Mouse (Mus musculus) adrenal gland, postnatal 4 days (tissue): ENCODE results near the gene Mtx1. TPM values are rescaled to one million over a fixed set of nuclear protein-coding genes. Genes with fewer than 3 reads are reported as not detected.
A peak's percentile ranks its signal among the peaks of the same experiment; 100 is the strongest.
"Not testable (repeated sequence)": the region's sequence is repeated elsewhere in the genome, so short reads cannot be mapped to it uniquely, and the experiment has no call there.

ENCODE experiments used
- DNase-seq, 2 experiments: peaks; one replicate each; pipeline ENCODE4 v3.0.0; 2021 to 2022; ENCODE audit warnings: low spot score in 2 of 2, mixed read lengths in 2 of 2
- total RNA-seq, 2 experiments: library from RNA; stranded (reverse); gene quantifications; 2 replicates each; pipeline ENCODE4 v1.2.3; 2021

The Mtx1 gene
- total RNA-seq, 2 experiments from 2014 or later, result 179 to 182 TPM

DNA sequence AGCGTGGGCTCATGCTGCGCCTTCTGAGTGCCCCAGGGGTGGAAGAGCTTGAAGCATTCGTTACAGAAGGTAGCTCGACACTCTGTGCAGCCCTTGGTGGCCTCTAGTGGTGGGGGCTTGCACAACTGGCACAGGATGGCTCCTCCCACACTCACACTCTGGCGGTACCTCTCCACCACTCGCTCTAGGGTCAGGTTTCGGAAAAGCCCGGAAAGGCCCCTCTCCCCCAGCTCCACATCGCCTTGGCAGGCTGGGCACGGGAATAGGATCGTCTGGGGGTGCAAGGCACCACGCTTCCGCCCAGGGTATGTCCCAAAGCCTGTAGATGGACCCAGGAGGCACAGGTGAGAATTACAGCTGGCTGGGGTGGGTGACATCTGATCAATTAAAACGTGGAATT lies 16.7 kb upstream of the Mtx1 start:
- DNase-seq, result no peak

DNA sequence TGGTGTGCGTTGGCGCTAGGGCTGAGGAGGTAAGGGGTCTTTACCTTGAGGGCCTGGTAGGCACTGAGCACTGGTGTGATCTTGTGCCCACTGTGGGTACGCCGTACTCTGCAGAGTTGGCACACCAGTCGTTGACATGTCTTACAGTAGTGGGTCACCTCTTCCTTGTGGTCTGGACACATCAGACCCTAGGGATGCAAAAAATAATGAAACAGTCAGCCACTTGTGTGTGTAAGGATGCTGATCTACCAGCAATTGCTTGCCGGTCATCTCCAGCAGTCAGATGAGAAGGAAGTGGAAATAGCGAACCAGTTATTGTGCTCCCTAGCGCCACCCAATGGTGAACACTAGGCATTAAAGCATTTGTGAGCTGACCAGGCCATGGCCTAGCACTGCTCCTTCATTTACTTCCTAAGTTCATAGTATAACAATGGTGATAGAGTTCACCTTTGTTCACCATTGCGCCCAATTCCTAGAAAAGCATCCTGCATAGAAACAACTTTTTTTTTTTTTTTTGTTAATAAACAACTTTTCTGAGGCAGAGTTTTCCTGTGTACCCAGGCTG lies 15.5 kb upstream of the Mtx1 start:
- DNase-seq, result peak in 1 of 2 experiments; percentile 37

DNA sequence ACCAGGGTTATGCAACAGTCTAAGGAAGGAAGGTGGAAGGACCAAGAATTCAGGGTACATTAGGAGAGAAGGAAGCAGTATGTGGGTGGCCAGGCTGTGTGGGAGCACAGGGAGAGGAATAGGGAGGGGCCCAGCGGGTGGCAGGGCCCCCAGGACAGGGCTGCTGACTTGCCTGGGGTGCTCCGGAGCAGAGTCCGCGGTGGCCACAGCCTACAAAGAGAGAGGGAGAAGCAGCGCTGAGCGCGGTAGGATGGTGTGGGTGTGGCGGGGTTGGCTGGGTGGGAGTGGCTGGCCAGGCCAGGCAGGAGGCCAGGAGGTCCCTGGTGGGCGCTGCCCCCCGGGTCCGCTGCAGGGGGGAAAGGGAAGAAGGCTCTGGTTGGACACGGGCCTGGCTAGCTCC lies 11.6 kb upstream of the Mtx1 start:
- DNase-seq, result no peak

DNA sequence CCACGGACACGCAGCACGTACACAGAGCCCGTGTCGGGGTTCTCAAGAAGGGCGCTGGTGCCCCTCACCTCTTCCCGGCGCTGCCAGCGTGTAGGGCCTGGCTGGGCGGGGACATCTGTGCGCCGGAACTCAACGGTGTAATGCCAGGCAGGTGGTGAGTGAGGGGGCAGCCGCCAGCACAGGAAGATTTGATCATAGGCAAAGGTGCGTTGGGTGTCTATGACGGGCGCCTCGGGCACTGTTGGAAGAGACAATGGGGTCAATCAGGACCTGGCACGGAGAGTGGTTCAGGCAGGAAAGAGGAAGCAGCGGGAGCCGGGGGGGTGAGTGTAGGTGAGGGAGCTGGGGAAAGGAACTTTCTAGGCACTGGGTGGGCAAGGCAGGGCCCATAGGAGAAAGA lies 10.8 kb upstream of the Mtx1 start:
- no peak for DNase-seq

DNA sequence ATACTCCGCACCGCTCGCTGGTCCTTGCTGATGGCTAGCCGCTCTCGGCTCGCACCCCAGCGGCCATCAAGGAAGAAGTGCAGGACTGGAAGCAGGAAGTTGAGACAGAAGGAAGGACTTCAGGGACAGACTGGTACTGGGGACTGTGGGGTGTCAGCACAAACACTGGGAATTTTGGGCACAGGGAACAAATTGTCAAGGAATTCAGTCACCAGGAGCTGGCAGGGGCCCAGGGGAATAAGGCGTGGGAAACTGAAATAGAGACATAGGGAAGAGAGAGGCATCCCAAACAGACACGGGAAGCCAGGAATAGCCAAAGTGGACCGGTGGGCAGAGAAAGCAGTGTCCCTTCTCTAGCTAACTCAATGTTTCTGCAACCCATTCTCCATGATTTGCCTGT lies 9.6 kb upstream of the Mtx1 start:
- DNase-seq, result no peak

DNA sequence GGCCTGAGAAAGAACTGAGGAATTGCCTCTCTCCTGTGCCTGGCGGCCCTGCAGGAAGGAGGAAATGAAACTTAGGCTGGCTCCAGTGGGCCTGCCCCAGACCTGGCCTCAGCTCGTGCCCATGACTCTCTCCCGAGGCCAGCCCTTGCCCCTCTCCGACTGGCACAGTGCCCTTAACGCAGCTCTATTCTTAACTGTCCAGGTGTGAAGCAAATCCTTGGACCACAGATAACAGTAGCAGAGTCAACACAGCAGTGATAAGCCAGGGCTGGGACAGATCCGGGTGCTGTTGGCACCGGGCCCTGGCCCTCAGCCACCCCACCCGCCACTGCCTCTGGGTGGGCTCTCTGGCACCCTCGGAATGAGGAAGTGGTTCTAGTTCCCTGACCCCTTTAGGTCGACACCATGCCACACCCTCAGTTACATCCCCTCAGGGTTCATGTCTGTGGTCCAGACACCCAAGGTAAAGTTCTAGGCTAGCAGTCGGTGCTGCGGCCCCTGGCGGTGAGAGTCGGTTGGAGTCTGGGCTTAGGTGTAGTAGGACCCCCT lies 6.7 kb upstream of the Mtx1 start:
- DNase-seq, result no peak

DNA sequence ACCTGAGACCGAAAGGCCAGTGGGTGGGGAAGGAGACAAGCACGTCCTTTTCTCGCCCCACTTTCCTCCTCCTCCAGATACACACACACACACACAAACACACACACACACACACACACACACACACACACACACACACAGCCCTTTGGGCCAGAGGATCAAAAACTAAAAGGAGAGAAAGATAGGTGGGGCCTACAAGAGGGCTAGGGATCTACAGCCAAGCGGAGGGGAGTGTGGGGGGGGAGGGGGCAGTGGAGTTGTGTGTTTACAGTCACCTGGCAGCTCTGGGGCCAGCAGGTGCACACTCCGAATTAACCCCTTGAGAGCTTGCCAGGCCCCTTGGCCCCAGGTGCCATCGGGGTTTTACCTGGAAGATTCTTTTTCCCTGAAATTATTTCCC lies 5.7 kb upstream of the Mtx1 start:
- no peak for DNase-seq

DNA sequence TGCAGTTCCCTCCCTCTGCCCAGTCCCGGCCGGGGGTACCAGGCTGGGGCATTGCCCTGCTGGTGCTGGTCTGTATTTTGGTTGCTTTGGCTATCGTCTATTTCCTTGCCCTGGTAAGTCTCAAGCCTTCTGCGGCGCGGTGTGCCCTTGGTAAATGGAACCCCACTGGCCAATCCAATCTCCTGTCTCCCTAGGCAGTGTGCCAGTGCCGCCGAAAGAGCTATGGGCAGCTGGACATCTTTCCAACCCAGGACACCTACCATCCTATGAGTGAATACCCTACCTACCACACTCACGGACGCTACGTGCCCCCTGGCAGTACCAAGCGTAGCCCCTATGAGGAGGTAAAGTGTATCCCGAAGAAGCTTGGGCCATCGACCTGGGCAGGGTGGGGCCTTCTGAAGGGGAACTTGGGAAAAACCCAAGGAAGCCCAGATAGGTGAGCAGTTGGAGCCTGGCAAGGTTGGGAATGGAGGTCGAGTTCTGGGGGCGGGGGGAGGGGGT lies 4.9 kb upstream of the Mtx1 start:
- no peak for DNase-seq

DNA sequence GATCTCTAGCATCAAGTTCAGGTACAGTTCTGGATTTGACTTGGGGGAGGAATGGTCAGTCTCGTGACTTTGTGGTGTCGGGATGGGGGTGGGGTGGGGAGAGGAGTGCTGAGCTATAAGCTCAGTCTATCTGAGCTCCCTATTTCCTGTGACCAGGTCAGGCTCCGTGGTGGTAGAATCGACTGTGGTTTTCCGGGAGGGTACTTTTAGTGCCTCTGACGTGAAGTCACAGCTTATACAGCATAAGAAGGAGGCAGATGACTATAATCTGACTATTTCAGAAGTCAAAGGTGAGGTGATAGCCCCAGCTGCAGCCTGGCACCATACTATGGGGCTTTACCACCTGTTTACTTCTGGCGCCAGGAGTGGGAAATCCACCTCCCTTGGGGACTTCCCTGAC lies 4.5 kb upstream of the Mtx1 start:
- no peak for DNase-seq

DNA sequence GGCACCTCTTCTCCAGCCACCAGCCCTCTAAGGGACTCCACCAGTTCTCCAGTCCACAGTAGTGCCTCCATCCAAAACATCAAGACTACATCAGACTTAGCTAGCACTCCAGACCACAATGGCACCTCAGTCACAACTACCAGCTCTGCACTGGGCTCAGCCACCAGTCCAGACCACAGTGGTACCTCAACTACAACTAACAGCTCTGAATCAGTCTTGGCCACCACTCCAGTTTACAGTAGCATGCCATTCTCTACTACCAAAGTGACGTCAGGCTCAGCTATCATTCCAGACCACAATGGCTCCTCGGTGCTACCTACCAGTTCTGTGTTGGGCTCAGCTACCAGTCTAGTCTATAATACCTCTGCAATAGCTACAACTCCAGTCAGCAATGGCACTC lies 3.7 kb upstream of the Mtx1 start:
- DNase-seq, result no peak

DNA sequence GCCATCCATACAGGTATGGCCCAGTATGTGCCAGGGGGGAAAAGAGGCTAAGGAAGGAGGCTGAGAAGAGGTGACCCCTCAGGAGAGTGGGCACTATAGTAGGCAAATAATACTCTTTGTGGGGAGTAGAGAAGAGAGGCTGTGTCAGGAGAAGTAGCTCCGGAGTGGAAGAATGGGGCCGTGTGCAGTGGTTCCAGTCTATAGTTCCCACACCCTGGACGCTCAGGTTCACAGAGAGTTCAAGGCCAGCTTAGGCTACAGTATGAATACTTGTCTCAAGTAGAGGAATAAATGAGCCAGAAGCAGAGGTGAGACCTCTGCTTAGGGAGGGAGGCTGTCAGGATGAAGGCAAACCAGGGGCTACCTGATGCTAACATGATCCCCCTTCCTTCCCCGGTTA lies 2.4 kb upstream of the Mtx1 start:
- DNase-seq, result no peak

DNA sequence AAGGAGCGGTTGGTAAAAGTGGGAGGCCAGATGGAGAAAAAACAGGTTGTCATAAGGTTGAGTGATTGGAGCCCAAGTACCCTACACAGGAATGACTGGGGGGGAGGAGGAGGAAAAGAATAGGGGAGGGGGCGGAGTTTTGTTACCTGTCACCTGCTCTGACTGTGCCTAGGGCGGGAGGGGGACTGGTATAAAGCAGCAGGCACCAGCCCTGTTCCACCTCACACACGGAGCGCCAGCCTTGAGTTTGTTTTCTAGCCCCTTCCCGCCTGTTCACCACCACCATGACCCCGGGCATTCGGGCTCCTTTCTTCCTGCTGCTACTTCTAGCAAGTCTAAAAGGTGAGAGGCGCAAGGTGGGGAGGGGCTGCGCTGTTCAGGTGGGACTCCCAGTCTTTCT lies 1.9 kb upstream of the Mtx1 start, which contains the start of gene Muc1:
Gene Muc1, plus strand, starts transcription at position 222 of the 400 bp plus-strand sequence.
- no peak for DNase-seq

DNA sequence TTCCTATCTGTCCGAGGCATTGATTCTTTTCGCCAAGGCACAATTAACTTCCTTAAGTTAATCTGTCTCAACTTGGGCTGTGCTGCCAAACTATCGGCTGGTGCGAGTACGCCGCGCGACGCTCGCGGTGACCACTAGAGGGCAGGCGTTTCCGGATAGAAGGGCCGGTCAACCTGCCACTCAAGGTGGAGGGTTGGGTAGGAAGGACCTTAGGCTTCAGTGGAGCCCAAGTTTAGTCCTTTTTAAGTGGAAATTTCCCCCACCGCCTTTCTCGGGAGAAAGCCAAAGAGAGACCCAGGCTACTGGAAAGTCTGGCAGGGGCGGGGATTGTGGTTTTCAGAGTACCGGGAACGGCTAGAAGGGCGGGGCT lies 1.3 kb upstream of the Mtx1 start:
- DNase-seq, result peak; percentile 64 to 79

DNA sequence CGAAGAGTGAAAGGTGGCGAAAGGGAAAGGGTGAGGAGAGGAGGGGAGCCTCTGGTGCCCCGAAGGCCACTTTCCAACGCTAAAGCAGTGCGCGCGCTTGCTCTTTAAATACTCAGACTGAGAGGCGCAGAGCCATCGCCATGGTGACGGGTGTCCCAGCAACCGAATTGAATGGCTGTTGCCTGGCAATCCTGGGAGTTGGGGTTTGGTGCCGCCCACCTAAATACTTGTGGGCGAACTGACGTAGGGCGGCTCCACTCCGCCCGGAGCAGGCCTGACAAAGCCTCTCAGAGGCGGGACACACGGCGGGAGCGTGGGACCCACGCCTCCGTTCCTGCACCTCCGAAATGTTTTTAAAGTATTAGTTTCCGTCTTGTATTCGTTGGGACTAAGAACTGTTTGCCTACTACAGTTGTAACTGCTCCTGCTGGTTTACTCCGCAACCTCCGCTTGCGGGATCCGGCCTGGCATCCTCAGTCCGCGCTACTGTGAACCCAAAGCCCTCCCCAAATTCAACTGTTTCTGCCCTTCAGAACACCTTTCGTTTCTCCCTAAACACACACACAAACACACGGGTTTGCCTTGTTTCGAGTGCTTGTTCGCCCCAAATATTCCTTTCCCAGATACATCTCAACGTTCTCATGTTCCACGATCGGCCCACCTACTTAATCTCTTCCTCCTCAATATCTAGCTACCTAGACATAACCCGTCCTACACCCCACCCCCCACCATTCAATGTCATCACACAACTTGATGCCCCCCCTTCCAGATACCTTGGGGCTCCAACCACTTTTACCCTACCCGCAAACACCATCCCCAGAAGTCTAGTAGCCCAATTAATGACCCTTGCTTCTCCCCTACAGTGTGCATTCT lies 655 bp upstream of the Mtx1 start:
- peak; percentile 70 to 77 for DNase-seq

DNA sequence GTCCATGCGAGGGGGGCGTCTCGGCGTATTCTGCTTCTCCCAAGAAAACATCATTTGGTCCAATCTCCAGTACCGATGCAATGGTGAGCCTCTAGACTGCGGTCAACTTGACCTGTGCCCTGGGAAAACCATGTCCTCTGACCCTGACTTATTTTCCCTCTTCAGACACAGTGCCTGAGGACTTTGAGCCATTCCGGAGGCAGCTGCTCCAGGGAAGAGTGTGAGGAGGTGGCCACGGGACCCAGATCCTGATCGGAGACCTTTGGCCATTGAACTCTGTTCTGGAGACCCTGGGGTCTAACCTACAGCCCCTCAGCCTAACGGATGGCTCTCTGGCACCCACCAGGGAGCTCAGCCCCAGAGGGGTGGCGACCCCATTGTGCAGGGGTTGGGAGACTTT lies 527 bp downstream of the Mtx1 start:
- no peak for DNase-seq

DNA sequence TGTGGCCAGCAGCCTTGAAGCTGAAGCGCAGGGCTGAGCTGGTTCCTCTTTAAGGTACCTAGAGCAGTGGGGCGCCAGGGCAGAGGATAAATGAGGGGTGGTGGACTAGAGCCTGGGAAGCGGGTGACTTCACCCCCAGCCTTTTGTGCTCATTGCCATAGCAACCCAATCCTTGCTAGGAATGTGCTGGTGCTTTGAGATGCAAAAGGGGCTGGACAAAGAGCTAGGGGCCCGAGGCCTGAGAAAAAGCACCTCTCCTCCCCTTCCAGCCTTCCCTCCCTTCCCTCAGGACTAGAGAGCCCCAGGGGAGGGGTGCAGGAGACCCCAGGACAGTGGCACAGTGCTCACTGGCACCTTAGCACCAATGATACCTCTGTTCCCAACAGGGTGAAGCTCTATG lies 970 bp downstream of the Mtx1 start:
- DNase-seq, result no peak

DNA sequence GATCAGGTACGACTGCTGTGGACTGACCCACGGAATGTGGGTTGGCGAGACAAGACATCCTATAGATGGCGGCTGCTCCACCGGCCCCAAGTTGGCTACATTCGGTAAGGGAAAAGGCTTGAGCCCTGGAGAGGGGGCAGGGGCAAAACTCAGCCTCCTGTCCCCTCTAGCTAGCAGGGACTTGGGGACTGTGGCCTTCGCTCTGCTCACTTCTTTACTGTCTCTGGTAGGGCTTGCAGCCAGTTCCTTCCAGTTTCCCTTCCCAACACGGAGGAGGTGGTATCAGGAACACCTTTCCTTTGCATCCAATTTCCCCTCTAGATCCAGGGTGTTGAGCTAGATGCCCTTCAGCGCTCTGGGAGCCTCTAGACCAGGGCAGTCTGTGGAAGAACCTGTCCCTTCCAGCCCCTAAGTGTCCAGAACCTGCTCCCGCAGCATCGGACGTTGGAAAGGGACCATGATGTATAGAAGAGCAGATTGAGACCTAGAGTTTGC lies 1.5 kb downstream of the Mtx1 start:
- DNase-seq, result no peak

DNA sequence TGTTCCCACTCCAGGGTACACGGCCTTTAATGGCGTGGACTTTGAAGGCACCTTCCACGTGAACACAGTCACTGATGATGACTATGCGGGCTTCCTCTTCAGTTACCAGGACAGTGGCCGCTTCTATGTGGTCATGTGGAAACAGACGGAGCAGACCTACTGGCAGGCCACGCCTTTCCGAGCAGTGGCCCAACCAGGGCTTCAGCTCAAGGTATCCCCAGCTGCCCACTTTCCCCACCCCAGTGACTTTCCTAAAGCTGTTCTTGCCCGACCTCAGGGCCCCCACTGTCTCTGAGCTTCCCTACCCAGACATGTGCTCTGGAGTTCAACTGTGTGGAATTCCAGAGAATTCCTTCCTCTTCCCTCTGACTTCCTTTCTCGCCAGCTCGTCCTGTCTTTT lies 2.1 kb downstream of the Mtx1 start:
- DNase-seq, result no peak

DNA sequence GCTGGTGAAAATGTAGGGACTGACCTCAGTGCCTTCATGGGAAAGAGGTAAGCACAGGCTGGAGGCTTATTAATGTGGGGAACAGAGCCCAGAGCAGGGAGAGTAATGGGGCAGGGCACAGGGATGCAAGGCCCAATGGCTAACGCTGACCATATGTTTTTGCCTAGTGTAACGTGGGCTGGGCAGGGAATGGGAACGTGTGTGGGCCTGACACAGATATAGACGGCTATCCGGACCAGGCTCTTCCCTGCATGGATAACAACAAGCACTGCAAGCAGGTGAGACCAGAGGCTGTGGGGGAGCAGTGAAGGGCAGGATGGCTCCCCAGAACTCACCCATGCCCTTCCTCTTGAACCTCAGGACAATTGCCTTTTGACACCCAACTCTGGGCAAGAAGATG lies 5.7 kb downstream of the Mtx1 start:
- DNase-seq, result no peak

DNA sequence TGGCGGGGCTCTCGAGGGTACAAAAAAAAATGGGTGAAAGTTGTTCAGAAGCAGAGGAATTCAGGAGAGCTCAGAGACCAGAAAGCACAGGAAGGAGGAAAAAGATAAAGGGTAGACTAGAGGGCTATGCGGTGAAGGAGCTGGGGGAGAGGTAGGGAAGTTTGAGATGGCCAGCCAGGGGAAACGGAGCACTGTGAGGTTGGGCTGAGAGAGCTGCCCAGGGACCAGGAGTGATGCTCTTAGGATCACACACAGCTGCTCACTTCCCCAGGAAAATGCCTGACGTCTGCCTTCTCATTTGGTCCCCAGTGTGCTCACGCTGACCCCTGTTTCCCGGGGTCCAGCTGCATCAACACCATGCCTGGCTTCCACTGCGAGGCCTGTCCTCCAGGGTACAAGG lies 7.3 kb downstream of the Mtx1 start:
- DNase-seq, result no peak

DNA sequence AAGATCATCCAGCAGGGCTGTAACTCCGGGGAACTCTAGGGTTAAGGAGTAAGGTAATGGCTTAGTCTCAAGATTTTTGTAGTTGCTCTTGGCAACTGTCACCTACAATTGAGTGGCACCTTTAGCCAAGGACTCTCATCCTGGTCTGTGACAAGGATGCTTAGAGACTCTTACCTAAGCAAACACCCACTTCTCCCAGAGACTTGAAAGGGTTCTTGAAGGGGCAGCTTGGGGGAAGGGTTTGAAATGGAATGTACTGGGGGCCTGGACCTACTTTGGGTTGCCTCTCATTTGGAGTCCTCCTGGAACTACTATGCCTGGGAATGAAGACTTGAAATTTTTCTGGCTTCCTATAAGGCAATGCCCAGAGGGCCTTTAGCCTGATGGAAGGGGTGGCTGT lies 8.6 kb downstream of the Mtx1 start:
- DNase-seq, result no peak

DNA sequence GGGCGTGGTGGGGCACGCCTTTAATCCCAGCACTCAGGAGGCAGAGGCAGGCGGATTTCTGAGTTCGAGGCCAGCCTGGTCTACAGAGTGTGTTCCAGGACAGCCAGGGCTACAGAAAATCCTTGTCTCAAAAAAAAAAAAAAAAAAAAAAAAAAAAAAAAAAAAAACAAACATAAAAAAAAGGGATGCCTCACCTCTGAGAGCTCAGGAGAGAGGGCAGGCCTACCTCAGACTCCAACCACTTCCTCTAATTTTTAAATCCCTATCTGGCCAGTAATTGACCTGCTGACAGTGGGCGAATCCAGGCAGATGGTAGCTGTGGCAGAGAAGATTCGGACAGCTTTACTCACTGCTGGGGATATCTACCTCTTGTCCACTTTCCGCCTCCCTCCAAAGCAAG lies 10.5 kb downstream of the Mtx1 start:
- DNase-seq, result not testable (repeated sequence)
